Mouse (Mus musculus): ENCODE results near the gene AU040320.
A peak's percentile ranks its signal among the peaks of the same experiment; 100 is the strongest.

The AU040320 gene

DNA sequence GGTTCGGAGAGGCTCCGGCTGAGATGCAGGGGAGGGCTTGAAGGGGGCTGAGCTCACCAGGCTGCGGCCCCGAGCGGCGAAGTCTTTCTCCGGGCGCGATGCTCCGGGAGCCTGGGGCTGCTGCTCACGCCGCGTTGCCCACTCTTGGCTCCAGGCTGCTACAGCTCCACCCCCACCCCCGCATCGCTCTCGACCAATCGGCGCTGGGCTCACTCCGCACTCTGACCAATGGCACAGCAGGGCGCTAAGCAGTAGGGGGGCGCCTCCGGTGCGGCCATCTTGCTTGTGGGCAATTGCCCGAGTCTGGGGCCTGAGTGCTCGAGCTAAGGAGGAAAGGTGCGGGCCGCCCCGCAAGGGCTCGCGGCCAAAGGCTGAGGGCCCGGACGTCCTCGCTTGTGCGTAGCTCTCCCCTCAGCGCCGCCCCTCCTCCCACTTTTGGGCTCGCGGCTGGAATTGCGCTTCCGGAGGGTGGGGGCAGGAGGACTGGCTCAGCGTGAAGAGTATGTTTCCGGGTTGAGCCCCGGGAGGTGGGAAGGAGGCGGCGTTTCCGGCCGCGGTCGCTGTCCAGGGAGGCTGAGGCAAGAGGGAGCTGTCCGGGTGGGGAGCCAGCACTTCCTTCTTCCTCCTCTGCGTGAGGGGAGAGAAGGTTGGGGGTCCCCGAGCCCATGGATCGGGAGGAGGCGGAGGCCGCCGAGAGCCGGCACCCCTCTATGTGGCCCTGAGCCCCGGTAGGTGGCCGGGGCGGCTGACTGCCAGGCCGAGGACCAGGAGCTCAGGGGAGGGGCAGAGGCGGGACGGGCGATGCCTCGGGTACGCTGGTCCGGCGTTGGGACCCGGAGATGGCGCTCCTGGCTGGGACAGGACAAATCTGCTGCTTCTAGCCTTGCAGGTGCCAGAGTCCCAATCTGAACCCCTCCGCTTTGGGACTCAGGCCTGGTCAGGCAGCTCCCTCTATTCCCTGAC is at the start of gene AU040320, which contains the start of gene Ncdn:
AU040320 (plus strand) TSS at position 277 of the 963 bp plus-strand sequence.
Ncdn (minus strand) TSS at position 171 of the 963 bp plus-strand sequence.
- peak; percentile 97 for DNase-seq

DNA sequence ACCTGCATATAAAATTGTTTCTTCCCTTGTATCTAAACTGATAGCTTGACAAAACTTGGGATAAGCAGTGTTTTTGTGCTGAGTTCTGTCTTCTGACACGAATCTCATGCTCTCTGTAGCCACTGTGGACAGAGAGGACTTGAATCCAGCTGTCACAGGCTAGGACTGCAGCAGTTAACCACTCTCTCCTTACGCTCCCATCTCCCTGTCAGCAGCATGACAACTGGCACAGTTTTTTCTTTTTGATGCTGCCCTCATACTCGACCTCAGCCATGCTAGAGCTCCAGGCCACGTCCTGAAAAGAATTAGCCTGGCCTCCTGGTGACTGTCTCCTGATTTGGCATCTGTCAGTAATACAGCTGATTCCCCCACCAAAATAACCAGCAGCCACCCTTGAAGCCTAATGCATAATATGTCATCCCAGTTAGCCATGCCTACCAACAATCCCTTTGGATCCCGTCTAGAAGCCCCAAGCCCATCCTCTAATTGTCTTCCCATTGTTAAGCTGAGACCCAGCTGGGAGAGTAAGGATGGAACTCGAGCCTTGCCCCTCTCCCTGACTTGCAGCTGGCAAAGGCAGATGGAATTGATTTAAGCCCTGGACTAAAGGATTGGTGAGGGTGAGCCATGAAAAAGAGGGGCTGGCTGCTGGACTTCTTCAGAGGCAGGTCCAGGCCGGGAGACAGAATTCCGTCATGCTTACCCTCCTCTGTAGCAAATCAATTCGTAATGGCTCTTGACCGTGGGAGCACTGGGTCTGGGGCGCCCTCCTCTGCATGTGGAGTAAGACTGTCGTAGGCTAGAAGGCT is 46.5 kb upstream of the AU040320 start:
- no peak for DNase-seq

DNA sequence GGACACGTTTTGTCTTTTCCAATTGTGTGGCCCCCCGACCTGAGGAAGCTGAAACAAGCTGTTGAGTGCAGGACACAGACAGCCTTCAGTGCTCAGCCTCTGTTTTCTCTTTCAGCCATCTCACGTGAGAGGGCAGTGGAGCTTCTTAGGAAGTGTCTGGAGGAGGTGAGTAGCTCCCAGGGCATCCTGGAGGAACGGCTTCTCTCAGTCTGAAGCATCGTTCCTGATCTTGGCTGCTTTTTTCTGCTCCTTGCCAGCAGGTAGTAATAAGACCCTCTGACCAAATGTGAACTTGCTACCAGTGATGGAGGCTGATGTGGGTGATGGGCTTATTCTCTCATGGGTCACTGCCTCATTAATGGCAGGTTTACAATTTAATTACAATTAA is 45.9 kb upstream of the AU040320 start:
- DNase-seq: no peak

DNA sequence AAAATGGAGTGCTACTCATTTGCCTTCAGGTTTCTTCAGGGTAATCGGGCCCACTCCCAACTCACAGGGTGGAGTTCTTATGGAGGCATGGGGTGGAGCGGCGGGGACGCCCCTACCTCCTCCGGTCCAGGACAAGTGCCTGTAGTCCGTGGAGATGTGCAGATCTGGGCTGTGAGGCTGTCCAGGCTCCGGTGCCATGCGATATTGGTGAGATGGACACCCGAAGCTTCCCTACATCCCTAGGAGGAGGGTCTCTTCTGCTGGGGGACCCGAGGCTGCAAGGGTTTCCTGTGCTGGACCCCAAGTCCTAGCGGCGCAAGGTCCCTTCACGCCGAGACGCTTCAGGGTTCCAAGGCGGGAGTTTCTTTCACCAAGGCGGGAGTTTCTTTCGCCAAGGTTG is 21.2 kb upstream of the AU040320 start:
- no peak for DNase-seq

DNA sequence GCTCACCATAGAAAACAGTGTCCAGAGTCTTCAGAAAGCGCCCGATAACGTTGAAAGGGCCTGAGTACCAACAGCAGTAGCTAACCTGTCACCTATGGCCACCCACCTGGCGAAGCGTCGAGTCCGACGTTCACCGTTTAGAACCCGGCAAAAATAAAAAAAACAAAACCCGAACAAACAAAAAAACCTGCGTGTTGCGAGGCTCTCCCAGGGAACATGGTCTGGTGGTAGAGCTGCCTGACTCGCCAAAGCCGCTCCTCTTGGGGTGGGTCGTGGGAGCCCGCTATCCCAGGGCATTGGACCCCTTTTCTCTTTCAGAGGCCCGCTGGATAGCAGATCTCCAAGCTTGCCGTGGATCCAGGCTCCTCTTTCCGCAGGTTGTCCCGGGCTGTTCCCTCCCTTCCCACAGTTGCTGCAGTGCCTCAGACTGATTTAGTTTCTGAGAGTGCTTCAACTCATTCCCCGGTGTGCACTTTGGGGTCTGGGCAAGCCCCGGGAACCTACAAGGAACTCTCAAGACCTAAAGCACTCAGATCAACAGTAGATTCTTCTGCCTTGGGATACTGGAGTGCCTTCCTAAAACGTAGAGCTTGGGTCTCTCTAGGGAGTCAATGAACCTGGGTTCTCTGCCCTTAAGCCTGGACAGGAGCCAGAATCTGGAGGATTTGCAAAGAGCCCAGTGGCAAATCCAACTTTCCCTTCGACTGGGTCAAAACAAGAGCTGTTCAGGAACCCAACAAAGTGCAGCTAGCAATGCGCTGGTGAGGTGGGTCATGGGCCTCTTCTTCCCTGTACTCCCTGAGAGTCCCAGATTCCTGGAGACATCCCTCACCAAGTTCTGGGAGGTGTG is 20.6 kb upstream of the AU040320 start:
- DNase-seq: no peak

DNA sequence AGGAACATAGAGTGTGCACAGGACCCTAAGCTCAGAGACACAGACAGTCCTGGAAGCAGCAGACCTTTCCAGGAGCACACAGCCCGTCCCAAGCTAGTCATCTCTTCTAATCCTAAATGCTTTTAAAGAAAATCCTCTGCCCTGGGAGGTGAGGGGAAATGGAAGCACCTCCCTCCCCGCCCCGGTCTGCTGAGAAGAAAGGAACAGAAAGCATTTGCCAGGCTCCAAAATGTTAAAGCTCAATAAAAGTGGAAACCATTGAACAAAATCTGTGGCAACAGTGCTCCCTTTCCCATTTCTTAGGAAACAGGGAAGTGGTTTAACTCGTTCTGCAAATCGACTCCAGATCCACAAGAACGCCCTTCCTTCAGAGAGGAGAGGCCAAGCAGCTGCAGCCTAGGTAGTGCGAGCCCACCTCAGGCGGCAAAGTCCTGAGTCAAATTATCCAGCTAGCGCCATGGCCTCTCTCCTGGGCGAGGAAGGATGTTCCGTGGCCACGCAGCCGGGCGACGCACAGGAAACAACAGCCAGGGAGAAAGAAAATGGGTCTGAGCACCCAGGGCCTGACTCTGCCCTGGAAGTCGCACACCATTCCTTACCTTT is 19.2 kb upstream of the AU040320 start:
- no peak for DNase-seq

DNA sequence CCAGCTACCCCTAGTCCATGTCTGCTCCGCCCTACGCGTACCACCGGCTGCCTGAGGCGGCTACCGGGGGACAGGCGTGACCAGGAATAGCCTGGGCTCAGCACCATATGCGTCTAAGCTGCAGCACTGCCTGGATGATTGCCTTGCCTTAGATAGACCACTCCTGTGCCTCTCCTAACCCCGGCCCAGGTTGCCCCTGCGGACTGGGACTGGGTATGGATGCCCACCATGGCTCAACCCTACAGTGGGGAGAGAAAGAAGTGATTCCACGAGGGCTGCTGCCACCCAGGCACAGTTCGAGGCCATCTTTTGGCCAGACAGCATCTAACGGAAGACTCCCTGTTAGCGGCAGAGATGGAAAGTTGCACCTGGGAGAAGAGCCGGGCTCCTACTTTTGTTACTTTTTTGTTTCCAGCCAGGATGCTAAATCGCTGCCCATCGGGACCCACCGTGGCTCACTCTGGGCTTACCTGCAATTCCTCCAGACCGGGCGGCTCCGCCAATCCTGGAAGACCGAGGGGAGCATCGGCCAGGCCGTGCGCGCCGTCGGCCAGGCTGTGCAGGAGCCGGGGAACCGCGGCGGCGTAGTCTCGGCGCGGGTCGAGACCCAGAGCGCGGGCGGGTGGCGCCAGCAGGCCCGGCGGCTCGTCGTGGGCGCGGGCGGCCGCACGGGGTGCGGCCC is 18.5 kb upstream of the AU040320 start:
- DNase-seq: no peak

DNA sequence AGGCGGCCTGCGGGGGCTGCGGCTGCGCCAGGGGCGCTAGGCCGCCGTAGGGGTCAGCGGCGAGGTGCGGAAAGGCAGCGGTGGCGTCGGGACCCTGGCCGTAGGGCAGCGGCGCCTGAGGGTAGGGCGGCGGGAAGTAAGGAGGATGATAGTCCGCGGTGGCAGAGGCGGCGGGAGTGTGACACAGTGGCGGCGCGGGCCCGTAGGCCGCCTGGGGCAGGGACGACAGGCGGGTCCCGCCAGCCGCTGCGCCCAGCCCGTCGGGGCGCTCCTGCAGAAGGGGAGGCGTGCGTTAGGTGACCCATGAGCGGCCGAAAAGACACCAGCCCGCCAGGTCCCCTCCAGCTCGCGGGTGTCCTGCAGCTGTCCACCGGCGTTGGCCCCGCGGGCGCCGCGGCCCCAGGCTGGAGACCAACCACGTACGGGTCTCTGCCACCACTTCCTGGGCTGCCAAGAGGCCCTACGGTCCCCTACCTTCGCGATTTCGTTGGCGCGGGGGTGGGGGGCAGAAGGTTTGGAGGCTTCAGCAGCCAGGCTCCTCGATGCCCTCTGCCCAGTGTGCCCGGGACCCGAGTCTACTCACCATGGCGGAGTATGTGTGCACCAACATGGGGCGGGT is 17.9 kb upstream of the AU040320 start:
- DNase-seq: no peak

DNA sequence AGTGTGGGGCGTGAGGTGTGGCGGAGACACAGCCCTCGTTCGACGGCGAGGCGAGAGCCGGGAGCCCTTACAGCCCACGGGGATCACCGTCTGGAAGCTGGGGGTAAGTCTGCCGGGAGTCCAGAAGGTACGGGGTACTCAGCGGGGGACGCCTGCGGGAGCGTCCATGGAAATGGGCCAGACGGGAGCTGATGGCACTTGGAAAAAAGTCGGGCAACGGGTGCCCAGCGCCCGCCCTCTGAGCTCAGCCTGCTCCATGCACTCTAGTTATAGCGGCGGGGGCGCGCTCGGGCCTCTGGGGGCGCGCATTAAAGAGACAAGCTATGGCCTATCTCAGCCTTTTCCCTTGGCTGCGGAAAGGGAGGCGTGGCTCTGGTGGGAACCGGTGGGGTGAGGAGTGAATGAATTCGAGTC is 17.3 kb upstream of the AU040320 start, which contains the start of gene Tfap2e:
Tfap2e (minus strand) TSS at position 240 of the 414 bp plus-strand sequence.
- DNase-seq: peak; percentile 17

DNA sequence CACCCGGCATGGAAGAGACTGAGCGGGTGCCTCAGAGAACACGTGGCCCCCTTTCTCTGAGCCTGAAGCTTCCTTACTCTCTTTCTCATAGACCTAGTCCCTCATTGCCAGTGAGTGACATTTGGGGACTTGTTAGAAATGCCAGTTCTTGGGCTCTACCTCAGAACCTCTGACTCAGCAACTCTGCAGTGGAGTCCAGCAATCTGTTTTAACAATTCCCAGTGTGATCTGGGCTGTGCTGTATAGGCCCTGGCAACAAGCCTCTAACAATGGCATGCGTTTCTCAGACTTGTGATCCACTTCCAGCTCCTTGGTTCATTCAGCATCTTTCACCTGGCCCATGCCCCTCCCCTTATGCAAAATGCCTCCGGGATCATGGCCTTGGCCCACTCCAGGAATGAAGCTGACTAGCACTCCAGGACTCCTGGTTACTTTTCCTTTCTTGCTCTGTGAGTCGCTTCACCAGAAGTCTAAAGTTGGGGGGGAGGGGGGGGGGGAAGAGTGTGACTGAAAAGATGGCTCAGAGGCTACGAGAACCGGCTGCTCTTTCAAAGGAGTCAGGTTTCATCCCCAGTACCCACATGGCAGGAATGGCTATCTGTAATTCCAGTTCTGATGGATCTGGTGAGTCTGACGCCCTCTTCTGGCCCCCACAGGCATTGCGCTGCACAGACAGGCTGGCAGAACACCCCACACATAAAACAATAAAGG is 13.2 kb upstream of the AU040320 start:
- no peak for DNase-seq

DNA sequence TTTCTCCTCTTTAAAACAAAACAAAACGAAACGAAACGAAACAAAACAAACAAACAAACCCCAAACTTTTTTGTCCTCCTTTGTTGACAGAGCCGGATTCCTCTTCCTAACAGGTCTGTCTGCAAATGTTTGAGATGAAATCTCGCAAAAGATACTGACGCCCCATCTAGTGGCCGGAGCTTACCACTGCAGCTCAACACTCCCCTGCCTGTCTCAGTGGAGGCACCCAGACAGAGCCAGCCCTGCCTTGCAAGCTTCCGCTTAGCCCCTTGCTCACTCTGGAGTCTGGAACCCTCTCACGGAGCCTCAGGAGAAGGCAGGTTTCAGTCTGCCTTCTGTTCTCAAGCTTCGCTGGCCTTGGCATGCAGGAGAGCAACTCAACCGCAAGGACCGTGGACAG is 11.9 kb upstream of the AU040320 start:
- peak; percentile 86 for DNase-seq

DNA sequence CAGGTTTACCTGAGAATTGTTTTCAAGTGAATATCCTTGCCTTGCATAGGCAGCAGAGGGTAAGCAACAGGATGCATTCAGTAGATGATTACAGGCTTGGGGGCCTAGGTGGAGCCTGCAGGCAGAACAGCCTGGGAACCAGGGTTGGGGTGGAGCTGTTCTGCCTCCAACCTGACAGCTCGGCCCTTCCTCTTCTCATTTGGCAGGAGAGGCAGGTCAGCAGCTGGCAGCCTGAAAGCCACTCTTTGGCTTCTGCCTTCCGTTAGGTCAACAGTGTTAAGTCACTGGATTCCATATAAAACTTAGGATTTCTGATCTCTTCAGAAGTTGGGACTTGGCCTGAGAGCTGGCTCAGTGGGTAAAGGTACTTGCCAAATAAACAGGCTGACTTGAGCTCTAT is 10.4 kb upstream of the AU040320 start:
- no peak for DNase-seq

DNA sequence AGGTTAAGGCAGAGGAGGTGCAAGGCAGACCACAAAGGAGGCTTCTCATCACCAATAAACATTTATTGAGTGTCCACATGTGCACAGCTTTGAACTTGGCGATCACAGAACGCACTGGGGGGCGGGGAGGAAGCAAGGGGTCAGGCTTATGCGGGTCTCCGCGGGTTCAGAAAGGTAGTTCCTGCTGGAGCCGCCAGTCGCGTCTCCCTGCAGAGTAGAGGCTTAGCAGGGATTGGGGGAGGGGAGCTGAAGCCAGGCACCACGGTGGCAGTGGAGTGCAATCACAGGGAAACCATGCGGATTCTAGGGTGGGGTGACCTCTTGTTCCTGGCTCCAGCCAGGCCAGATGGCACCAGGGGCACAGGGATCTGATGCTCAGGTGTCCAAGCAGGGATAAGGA is 9.6 kb upstream of the AU040320 start:
- no peak for DNase-seq

DNA sequence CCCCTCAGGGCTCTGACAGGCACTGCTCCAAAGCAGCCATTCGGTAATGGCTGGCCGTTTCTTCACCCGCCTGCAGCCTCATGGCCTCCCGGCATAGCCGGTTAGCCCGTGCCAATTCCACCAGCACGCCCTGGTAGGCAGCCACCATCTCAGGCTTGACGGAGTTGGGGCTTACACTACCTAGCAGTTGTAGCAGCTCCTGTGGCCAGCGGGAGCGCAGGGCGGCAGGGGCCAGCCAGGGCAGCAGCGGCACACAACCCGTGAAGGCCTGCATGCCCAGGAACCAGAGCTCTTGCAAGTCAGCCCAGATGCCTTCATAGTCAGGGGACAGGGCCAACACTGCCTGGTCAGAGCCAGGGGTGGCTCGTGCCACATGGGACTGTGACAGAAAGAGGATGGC is 8.5 kb upstream of the AU040320 start:
- no peak for DNase-seq

DNA sequence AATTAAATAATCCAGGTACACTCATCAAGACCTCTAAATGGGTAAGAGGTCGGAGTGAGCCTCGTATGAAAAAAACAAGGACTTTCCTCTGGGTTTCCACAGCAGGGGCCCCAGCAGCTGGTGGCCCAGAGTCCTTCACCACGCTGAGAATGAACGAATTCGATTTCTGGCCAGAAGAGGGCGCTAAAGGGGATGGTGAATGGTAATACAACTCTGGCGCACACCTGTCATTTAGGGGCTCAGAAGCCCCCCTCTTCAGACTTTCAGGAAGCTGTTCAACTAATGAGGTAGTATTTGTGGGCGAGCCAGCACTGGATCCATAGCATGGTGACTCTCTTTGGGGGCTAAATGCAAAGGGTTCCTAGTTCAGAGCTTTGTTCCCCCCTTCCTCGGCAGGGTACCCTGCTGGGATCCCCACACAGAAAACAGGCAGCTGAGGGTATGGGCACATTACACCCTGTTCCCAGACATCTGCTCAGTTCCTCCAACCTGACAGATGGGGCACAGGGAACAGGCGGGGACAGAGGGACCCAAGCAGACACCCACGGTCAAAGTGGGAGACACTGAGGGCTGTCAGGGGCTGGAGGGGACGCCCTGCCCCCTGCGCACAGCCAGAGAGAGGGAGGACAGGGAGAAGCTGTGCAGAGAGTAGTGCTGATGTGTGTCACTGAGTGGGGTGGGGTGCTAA is 7.7 kb upstream of the AU040320 start:
- peak; percentile 76 for DNase-seq

DNA sequence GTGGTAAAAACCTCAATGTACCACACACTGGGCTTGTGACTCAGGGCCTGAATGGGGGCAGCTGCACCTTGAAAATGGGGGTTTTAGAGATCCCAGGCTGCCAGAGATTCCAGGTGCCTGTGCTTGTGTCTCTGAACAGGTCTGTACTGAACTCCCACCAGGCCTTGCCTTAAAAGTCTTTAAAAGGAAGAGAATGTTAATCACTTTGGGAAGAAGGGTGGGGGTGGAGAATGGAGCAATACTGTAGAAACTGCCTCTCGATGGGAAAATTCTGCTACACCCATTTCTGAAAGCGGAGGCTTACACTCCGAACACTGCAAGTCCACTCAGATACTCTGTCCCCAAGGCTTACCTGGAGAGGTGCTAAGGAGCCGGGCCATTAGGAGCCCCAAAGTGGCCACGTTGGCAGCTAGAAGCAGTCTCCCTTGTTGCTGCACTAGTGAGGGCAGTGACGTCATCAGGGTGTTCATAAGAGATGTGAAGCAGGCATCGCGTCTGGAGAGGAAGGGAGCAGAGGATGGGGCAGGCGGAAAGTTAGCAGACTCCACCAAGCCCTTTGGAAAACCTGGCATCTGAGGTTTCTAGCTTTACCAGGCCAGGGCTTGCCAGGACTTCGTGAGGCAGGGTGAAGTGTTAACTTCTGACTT is 7.0 kb upstream of the AU040320 start:
- DNase-seq: no peak

DNA sequence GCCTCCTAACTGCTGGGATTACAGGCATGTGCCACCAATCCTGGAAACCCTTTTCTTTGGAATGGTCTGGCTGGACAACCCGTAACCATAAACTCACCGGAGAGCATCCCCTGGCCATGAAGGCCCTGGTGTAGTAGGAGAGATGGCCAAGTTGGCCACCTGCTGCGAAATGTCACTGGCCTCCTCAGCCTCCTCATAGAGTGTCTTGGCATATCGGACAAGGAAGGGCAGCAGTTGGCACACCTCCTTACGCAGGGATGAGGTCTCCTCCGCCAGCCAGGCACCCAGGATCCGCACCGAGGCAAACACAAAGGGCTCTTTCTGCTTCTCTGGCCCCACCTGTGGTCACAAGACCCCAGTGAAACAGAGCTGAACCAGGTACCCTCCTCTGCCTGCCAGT is 5.0 kb upstream of the AU040320 start:
- DNase-seq: no peak

DNA sequence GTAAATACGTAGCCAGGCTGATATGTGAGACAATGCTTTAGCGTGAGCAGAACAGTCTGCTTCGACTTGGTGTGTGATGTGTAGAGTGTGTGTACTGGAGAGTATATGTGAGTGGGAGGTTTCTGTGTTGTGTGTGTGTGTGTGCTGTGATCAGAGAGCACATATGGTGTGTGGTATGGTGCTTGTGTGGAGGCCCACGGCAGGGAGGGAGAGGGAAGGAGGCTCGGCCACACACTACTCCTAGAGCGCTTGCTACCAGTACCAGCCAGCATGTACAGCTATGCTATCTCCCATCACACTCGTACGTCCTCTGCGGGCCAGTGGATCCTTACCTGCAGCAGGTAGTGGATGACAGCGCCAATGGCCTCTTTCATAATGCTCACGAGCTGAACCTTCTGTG is 3.8 kb upstream of the AU040320 start:
- DNase-seq: no peak

DNA sequence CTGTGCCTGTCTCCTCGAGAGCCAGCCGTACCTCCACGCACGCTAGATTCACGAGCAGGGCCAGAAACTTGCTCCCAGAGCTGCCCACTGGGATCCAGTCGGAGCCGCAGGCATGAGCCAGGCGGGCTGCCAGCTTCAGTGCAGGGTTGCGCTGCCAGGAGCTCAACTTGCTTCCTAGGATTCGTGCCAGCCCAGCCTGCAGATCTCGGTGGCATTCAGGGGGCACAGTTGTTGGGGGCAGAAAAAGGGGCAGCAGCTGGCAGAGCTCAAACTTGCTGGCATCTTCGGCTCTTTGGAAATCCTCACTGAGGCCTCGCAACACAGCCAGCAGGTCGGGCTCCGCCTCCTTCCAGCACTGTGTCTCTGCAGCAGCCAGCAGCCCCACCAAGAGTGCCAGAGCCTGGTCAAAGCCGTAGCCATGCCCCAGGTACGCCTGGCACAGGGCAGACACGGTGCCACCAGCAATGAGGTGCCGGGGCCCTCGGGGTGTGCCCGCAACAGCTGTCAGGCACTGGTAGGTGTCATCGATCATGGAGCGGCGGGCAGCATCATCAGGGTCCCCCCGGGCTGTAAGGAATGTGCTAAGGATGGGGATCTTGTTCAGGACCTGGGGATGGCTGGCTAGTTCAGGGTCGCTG is 3.2 kb upstream of the AU040320 start:
- no peak for DNase-seq

Data from thymus, postnatal 14 days (tissue).